Mouse (Mus musculus): ENCODE measurements around the gene Pgm2l1. TPM values are rescaled to one million over a fixed set of nuclear protein-coding genes. Genes with fewer than 3 reads are reported as not detected.
A peak's percentile ranks its signal among the peaks of the same experiment; 100 is the strongest.

Pgm2l1 gene
- polyA plus RNA-seq, 1 experiment from 2014 or later, result 1.8 TPM

GRCm38 (mm10) chr7:100296699-100297098, 69.5 kb downstream of the Pgm2l1 start:
- no peak overlapping the region for H3K4me2 ChIP-seq
- no peaks in the 10 kb centered on the region for H3K9me3 ChIP-seq (replicated peaks)
- WGBS (ENCODE audit: insufficient replicate concordance), result 72% methylated on average over 6 of the region's 6 CpGs
- no peaks in the 10 kb centered on the region; the same call in 1 of the 2 replicates for H3K27me3 ChIP-seq
- H3K4me1 ChIP-seq (replicated peaks), result no peaks in the 10 kb centered on the region
- H3K4me3 ChIP-seq (replicated peaks), result no peak overlapping the region
- no peak for ATAC-seq (ENCODE audit: insufficient read depth)
- no peak overlapping the region for H3K9ac ChIP-seq
- H3K36me3 ChIP-seq (replicated peaks), result no peaks in the 10 kb centered on the region
- no peak overlapping the region for H3K27ac ChIP-seq (replicated peaks)

DNA sequence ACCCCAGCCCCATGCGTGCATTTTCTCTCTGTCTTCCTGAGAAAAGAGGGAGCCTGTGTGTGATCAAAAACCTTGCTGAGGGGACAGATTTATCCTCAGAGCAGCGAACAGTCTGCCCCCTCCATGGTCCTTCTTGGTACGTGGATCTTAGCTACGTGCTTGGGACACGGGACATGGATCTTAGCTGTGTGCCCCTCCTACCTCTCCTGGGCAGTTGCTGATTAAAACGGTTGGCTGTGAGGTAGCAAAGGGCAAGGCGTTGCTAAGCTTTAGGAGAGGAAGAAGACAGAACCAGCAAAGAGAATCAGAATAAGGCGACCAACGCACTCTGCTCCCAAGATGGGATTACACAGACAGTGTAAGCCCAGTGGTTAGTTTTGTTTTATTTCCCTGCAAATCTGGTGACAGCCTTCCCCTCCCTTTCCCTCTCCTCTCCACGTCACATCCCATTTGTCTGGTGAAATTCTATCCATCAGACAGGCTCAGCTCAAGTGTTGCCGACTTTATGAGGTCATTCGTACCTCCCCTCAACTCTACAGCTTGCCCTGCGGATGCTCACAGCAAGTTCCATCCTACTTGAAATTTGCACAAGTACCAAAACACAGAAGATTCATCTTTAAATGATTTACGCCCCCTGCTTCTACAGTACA, 71.8 kb downstream of the Pgm2l1 start:
- WGBS (ENCODE audit: insufficient replicate concordance), result 65% methylated on average over 14 of the region's 14 CpGs
- H3K9ac ChIP-seq, result no peak overlapping the region
- no peaks in the 10 kb centered on the region for H3K27me3 ChIP-seq
- H3K9me3 ChIP-seq (replicated peaks), result no peaks in the 10 kb centered on the region
- no peak overlapping the region for H3K4me2 ChIP-seq
- no peaks in the 10 kb centered on the region for H3K36me3 ChIP-seq (replicated peaks)
- H3K4me3 ChIP-seq (replicated peaks), result no peak overlapping the region
- no peaks in the 10 kb centered on the region for H3K4me1 ChIP-seq (replicated peaks)
- no peak overlapping the region for H3K27ac ChIP-seq (replicated peaks)
- no peak for ATAC-seq (ENCODE audit: insufficient read depth)

DNA sequence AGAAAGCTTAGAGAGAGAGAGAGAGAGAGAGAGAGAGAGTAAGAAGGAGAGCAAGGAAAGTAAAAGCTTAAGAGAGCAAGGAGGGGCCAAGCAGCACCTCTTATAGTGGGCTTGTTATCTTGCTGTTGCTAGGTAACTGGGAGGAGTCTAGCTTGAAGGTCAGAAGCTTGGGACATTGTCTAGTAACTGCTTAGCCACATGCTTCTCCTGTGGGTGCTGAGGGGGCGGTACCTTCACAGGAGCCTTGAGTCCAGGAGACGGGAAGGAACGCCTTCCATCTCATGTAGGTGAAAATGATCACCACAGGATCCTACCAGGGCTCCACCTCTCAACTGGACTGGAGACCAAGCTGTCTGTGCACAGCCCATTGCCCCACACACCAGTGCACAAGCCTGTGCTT, 74.2 kb downstream of the Pgm2l1 start:
- H3K9me3 ChIP-seq (replicated peaks), result no peaks in the 10 kb centered on the region
- no peak overlapping the region for H3K4me2 ChIP-seq
- H3K27me3 ChIP-seq, result no peaks in the 10 kb centered on the region
- H3K4me1 ChIP-seq (replicated peaks), result no peaks in the 10 kb centered on the region
- no peaks in the 10 kb centered on the region for H3K36me3 ChIP-seq (replicated peaks)
- no peak overlapping the region for H3K4me3 ChIP-seq (replicated peaks)
- H3K9ac ChIP-seq, result no peak overlapping the region
- ATAC-seq (ENCODE audit: insufficient read depth), result no peak
- WGBS (ENCODE audit: insufficient replicate concordance), result 54% methylated on average over 3 of the region's 3 CpGs
- H3K27ac ChIP-seq (replicated peaks), result no peak overlapping the region

DNA sequence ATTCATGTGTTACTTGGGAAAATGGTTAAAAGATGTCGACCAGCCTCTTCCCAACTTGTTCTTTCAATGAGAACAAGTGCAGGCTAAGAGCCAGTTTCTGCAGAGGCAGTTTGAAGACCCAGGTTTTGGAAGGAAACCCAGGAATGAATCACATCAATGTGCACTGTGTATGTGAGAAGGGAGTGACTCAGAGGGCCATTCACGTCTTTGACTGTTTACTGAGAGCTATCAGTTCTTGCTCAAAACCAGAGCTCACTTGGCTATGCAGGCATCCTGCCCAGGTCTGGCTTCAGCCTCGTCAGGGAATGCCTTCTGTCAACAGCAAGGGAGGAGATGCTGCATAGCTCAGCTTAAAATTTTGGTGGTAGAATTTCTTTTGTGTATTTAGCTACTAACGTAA, 75.1 kb downstream of the Pgm2l1 start:
- H3K36me3 ChIP-seq (replicated peaks), result no peaks in the 10 kb centered on the region
- no peak overlapping the region for H3K27ac ChIP-seq (replicated peaks)
- no peak overlapping the region for H3K4me2 ChIP-seq
- H3K4me3 ChIP-seq (replicated peaks), result no peak overlapping the region
- no peak for ATAC-seq (ENCODE audit: insufficient read depth)
- H3K4me1 ChIP-seq (replicated peaks), result no peaks in the 10 kb centered on the region
- WGBS (ENCODE audit: insufficient replicate concordance), result 43% methylated on average over 4 of the region's 4 CpGs
- no peak overlapping the region for H3K9ac ChIP-seq
- H3K9me3 ChIP-seq (replicated peaks), result no peaks in the 10 kb centered on the region
- H3K27me3 ChIP-seq, result no peaks in the 10 kb centered on the region

GRCm38 (mm10) chr7:100305894-100306293, 78.7 kb downstream of the Pgm2l1 start:
- WGBS (ENCODE audit: insufficient replicate concordance), result 70% methylated on average over 9 of the region's 9 CpGs

GRCm38 (mm10) chr7:100307872-100308653, 80.9 kb downstream of the Pgm2l1 start:
- H3K9ac ChIP-seq, result no peak overlapping the region
- H3K4me3 ChIP-seq (replicated peaks), result no peak overlapping the region
- ATAC-seq (ENCODE audit: insufficient read depth), result no peak
- no peaks in the 10 kb centered on the region for H3K36me3 ChIP-seq (replicated peaks)
- no peak overlapping the region for H3K4me2 ChIP-seq
- no peaks in the 10 kb centered on the region for H3K9me3 ChIP-seq (replicated peaks)
- no peaks in the 10 kb centered on the region for H3K27me3 ChIP-seq
- peaks cover 5% of the 10 kb centered on the region; the same call in 1 of the 2 replicates for H3K4me1 ChIP-seq (replicated peaks)
- WGBS (ENCODE audit: insufficient replicate concordance), result 63% methylated on average over 6 of the region's 6 CpGs
- no peak overlapping the region for H3K27ac ChIP-seq (replicated peaks)

More at GRCm38 (mm10) chr7:100305894-100306293, 78.7 kb downstream of the Pgm2l1 start:
- no peaks in the 10 kb centered on the region for H3K9me3 ChIP-seq (replicated peaks)
- no peaks in the 10 kb centered on the region for H3K27me3 ChIP-seq
- H3K4me1 ChIP-seq (replicated peaks), result peaks cover 5% of the 10 kb centered on the region; the same call in 1 of the 2 replicates
- no peak overlapping the region for H3K27ac ChIP-seq (replicated peaks)
- no peak overlapping the region for H3K4me2 ChIP-seq
- no peak overlapping the region for H3K4me3 ChIP-seq (replicated peaks)
- no peak overlapping the region for H3K9ac ChIP-seq
- H3K36me3 ChIP-seq (replicated peaks), result no peaks in the 10 kb centered on the region
- no peak for ATAC-seq (ENCODE audit: insufficient read depth)

DNA sequence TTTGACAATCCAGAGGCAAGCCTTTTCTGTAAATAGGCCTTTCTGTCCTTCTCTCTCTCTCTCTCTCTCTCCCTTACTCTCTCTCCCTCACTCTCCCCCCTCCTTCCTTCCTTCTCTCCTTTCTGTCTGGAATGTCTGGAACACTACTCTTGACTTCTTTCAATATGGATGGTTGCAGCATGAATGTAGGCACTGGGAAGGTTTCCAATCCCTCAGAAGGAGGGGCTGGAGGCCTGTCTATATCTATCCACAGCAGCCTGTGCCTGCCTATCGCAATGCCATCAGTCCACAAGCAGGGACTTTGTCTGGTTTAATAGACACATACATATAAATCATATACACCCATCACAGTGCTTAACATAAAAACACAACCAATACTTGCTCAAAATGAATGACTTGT, 82.0 kb downstream of the Pgm2l1 start:
- H3K27ac ChIP-seq (replicated peaks), result no peak overlapping the region
- 30% methylated on average over 1 of the region's 1 CpGs for WGBS (ENCODE audit: insufficient replicate concordance)
- no peak for ATAC-seq (ENCODE audit: insufficient read depth)
- H3K9me3 ChIP-seq (replicated peaks), result no peaks in the 10 kb centered on the region
- H3K27me3 ChIP-seq, result no peaks in the 10 kb centered on the region
- H3K4me1 ChIP-seq (replicated peaks), result peaks cover 5% of the 10 kb centered on the region; the same call in 1 of the 2 replicates
- no peak overlapping the region for H3K4me2 ChIP-seq
- H3K9ac ChIP-seq, result no peak overlapping the region
- no peak overlapping the region for H3K4me3 ChIP-seq (replicated peaks)
- H3K36me3 ChIP-seq (replicated peaks), result no peaks in the 10 kb centered on the region

GRCm38 (mm10) chr7:100309679-100310078, 82.5 kb downstream of the Pgm2l1 start:
- WGBS (ENCODE audit: insufficient replicate concordance), result 49% methylated on average over 6 of the region's 6 CpGs
- Histone ChIP-seq H3K27ac (replicated peaks) (no peak overlapping the region), H3K9ac (no peak overlapping the region), H3K4me2 (no peak overlapping the region), H3K9me3 (replicated peaks) (no peaks in the 10 kb centered on the region), H3K4me3 (replicated peaks) (no peak overlapping the region), H3K36me3 (replicated peaks) (no peaks in the 10 kb centered on the region), H3K27me3 (no peaks in the 10 kb centered on the region), H3K4me1 (replicated peaks) (peaks cover 5% of the 10 kb centered on the region; the same call in 1 of the 2 replicates)
- ATAC-seq (ENCODE audit: insufficient read depth), result no peak

- WGBS (ENCODE audit: insufficient replicate concordance), result 55% methylated on average over 12 of the region's 12 CpGs
- no peak overlapping the region for H3K4me2 ChIP-seq
- H3K27me3 ChIP-seq, result no peaks in the 10 kb centered on the region
- H3K9ac ChIP-seq, result no peak overlapping the region
- ATAC-seq (ENCODE audit: insufficient read depth), result no peak
- H3K4me1 ChIP-seq (replicated peaks), result peaks cover 5% of the 10 kb centered on the region; the same call in 1 of the 2 replicates
- H3K27ac ChIP-seq (replicated peaks), result no peak overlapping the region
- H3K36me3 ChIP-seq (replicated peaks), result no peaks in the 10 kb centered on the region
- no peaks in the 10 kb centered on the region for H3K9me3 ChIP-seq (replicated peaks)
- no peak overlapping the region for H3K4me3 ChIP-seq (replicated peaks)
These were observed 83.1 kb downstream of the Pgm2l1 start for GRCm38 (mm10) chr7:100310290-100310689.

DNA sequence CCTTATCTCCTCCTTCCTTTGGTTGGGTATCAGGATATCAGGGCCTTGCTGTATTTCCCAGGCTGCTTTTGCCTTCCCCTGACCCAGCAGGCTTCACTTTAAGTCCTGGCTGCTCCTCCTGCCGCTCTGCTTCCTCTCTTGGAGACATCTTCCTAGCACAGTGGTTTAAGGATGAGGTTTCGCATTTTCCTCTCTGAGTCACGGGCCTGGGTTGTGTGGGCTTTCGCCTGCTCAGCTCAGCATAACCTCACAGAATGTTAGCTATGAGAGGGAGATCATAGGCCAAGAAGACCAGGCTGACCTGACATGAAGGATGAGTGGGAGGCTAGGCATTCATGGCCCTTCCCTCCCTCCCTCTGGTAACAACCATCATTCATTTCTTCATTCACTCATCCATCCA, 85.5 kb downstream of the Pgm2l1 start:
- no peak overlapping the region for H3K9ac ChIP-seq
- H3K4me1 ChIP-seq (replicated peaks), result peaks cover 25% of the 10 kb centered on the region
- ATAC-seq (ENCODE audit: insufficient read depth), result no peak
- no peak overlapping the region for H3K27ac ChIP-seq (replicated peaks)
- no peaks in the 10 kb centered on the region for H3K9me3 ChIP-seq (replicated peaks)
- no peaks in the 10 kb centered on the region for H3K27me3 ChIP-seq
- 66% methylated on average over 4 of the region's 4 CpGs for WGBS (ENCODE audit: insufficient replicate concordance)
- no peak overlapping the region for H3K4me2 ChIP-seq
- no peak overlapping the region for H3K4me3 ChIP-seq (replicated peaks)
- H3K36me3 ChIP-seq (replicated peaks), result no peaks in the 10 kb centered on the region

GRCm38 (mm10) chr7:100316924-100317323, 89.7 kb downstream of the Pgm2l1 start:
- Histone ChIP-seq H3K4me1 (replicated peaks) (peaks cover 25% of the 10 kb centered on the region), H3K4me2 (peak overlapping the region; percentile 27; the same call in 1 of the 2 replicates), H3K27ac (replicated peaks) (no peak overlapping the region), H3K4me3 (replicated peaks) (no peak overlapping the region), H3K9me3 (replicated peaks) (no peaks in the 10 kb centered on the region), H3K9ac (no peak overlapping the region), H3K27me3 (no peaks in the 10 kb centered on the region), H3K36me3 (replicated peaks) (no peaks in the 10 kb centered on the region)
- 18% methylated on average over 8 of the region's 8 CpGs for WGBS (ENCODE audit: insufficient replicate concordance)
- peak; percentile 80 for ATAC-seq (ENCODE audit: insufficient read depth)
